Mouse (Mus musculus) liver, postnatal 0 days (tissue): ENCODE measurements around the gene Cyp2c70. TPM values are rescaled to one million over a fixed set of nuclear protein-coding genes. Genes with fewer than 3 reads are reported as not detected.
A peak's percentile ranks its signal among the peaks of the same experiment; 100 is the strongest.

Experiments used
- ATAC-seq: fragments of 200-750 bp; cut with Nextera tagmentation; 2 replicates; pipeline ENCODE4 v1.8.0; 2017; ENCODE audit warnings: mild to moderate bottlenecking, moderate library complexity
- DNase-seq: peaks from one replicate; pipeline ENCODE4 v3.0.0-alpha.2; 2016
- H3K27ac ChIP-seq: fragments of 300-500 bp; sonication (generic); 2 replicates; pipeline ENCODE4 v1.5.1; 2014; ENCODE audit warnings: antibody characterized with exemption, moderate library complexity, mild to moderate bottlenecking, low read depth
- H3K27me3 ChIP-seq: fragments of 300-500 bp; sonication (generic); 2 replicates; pipeline ENCODE4 v1.6.1; 2014; ENCODE audit warnings: low read length, control low read depth, mixed read lengths; ENCODE audit not compliant: insufficient read depth
- H3K36me3 ChIP-seq: fragments of 300-500 bp; sonication (generic); replicated peaks from 2 replicates; pipeline ENCODE4 v1.6.1; 2014; ENCODE audit warnings: mild to moderate bottlenecking, control low read depth, low read length, moderate library complexity, mixed read lengths; ENCODE audit not compliant: insufficient read depth
- H3K4me1 ChIP-seq: fragments of 300-500 bp; sonication (generic); 2 replicates; pipeline ENCODE4 v1.6.1; 2014; ENCODE audit warnings: antibody characterized with exemption, mild to moderate bottlenecking, control low read depth; ENCODE audit not compliant: insufficient read depth
- H3K4me2 ChIP-seq: fragments of 300-500 bp; sonication (generic); 2 replicates; pipeline ENCODE4 v1.6.1; 2014; ENCODE audit warnings: low read depth, mild to moderate bottlenecking, low read length, moderate library complexity, mixed read lengths
- H3K4me3 ChIP-seq: fragments of 300-500 bp; sonication (generic); 2 replicates; pipeline ENCODE4 v1.5.1; 2014; ENCODE audit warnings: low read depth, low read length
- H3K9ac ChIP-seq: fragments of 300-500 bp; sonication (generic); replicated peaks from 2 replicates; pipeline ENCODE4 v1.6.1; 2014; ENCODE audit warnings: mild to moderate bottlenecking, moderate library complexity
- H3K9me3 ChIP-seq: fragments of 300-500 bp; sonication (generic); 2 replicates; pipeline ENCODE4 v1.6.1; 2016; ENCODE audit warnings: mild to moderate bottlenecking, control low read depth, low read length, mixed read lengths
- CTCF ChIP-seq: sonication (generic); IDR thresholded peaks from 2 replicates; pipeline ENCODE4 v1.5.1; 2016; ENCODE audit warnings: antibody characterized with exemption, low read depth
- EP300 ChIP-seq: IDR thresholded peaks from 2 replicates; pipeline ENCODE4 v1.6.1; 2016; ENCODE audit warnings: antibody characterized with exemption, low read depth, mild to moderate bottlenecking
- WGBS: fragments of 180-500 bp; shearing (Covaris S2); extraction: QIAGEN DNeasy Blood & Tissue Kit; methylation state at CpG from one replicate; pipeline ENCODE4 v1.1.7; 2014; ENCODE audit not compliant: insufficient replicate concordance; 5-methylcytosine and 5-hydroxymethylcytosine counted together
- polyA plus RNA-seq: library from polyadenylated mRNA; unstranded; fragments of >200 nt; fragmentation: Nextera tagmentation; extraction: Ambion mirVana; gene quantifications from 2 replicates; pipeline ENCODE4 v1.2.1, GENCODE M21; 2015

Gene Cyp2c70
- 49.8 and 59.6 TPM in 2 replicates for polyA plus RNA-seq

GRCm38 (mm10) chr19:40187160-40187559 lies at the start of gene Cyp2c70:
Gene Cyp2c70 (minus strand): TSS chr19:40187333.
- ATAC-seq (peak; percentile 71), DNase-seq (no peak)
- Histone ChIP-seq H3K9ac (0 out of 2 replicates have a peak within 1 kb of the TSS, but pooled peaks have one; percentile 11), H3K9me3 (no peaks in the 10 kb centered on the region), H3K4me2 (peak within 1 kb of the TSS; percentile 62), H3K36me3 (no peaks in the 10 kb centered on the region), H3K27ac (peak within 1 kb of the TSS; percentile 58), H3K27me3 (no peaks in the 10 kb centered on the region), H3K4me1 (0 out of 2 replicates have a peak, but pooled peaks cover 2% of the 10 kb centered on the region), H3K4me3 (peak within 1 kb of the TSS; percentile 35)
- 44% methylated on average over 5 of the region's 5 CpGs for WGBS
- peak; percentile 39; the same call in 1 of the 2 replicates for TF ChIP-seq EP300
- TF ChIP-seq CTCF, result no peak

- 75% methylated on average over 2 of the region's 2 CpGs for WGBS
- Histone ChIP-seq H3K27me3 (no peaks in the 10 kb centered on the region), H3K36me3 (peaks cover 12% of the 10 kb centered on the region; the same call in 1 of the 2 replicates), H3K4me2 (no peak overlapping the region), H3K9me3 (no peaks in the 10 kb centered on the region), H3K4me3 (no peak overlapping the region), H3K27ac (peak overlapping the region; percentile 44; the same call in 1 of the 2 replicates), H3K4me1 (peaks cover 5% of the 10 kb centered on the region; the same call in 1 of the 2 replicates), H3K9ac (no peak overlapping the region)
- ATAC-seq (peak; percentile 49), DNase-seq (no peak)
- TF ChIP-seq EP300, result no peak
- no peak for TF ChIP-seq CTCF
Measured at GRCm38 (mm10) chr19:40232560-40232959, 45.4 kb upstream of the Cyp2c70 start.

DNA sequence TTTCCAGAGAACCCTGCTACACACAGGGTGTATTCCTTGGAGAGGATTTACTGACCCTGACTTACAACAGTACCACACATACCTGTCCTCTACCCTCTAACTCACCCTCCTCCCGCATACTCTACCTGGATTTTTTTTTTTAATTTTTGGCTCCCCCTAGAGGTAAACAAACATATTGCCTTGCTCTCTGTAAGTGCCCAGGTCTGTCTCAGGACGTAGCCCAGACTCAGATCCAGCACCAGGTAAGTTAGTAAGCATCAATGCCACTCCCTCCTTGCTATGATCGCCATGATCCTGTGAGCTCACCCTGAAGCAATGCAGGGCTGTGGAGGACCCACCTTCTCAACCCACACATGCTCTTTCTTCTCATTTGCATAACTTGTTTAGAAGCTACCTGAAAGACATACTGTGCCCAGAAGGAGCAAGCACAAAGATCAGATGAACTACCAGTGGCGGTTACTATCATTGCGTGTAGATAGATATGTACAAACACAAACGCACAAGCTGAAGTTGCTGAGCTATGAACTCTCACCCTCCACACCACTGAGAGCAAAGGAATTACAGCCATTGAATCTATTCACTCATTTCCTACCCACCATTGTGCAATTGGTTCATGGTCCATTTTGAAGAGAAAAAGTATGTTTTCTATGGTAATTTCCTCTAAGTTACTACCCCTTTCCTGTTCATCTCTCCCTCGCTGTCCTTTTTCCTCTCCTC lies 44.9 kb upstream of the Cyp2c70 start:
- DNase-seq (no peak), ATAC-seq (peak; percentile 69)
- H3K27ac ChIP-seq, result peak overlapping the region; percentile 44; the same call in 1 of the 2 replicates
- H3K9ac ChIP-seq, result no peak overlapping the region
- no peak overlapping the region for H3K4me2 ChIP-seq
- TF ChIP-seq CTCF (peak; percentile 57), EP300 (no peak)
- WGBS, result 59% methylated on average over 7 of the region's 7 CpGs
- H3K27me3 ChIP-seq, result no peaks in the 10 kb centered on the region
- no peaks in the 10 kb centered on the region for H3K9me3 ChIP-seq
- peaks cover 12% of the 10 kb centered on the region; the same call in 1 of the 2 replicates for H3K36me3 ChIP-seq
- H3K4me3 ChIP-seq, result no peak overlapping the region
- peaks cover 5% of the 10 kb centered on the region; the same call in 1 of the 2 replicates for H3K4me1 ChIP-seq

DNA sequence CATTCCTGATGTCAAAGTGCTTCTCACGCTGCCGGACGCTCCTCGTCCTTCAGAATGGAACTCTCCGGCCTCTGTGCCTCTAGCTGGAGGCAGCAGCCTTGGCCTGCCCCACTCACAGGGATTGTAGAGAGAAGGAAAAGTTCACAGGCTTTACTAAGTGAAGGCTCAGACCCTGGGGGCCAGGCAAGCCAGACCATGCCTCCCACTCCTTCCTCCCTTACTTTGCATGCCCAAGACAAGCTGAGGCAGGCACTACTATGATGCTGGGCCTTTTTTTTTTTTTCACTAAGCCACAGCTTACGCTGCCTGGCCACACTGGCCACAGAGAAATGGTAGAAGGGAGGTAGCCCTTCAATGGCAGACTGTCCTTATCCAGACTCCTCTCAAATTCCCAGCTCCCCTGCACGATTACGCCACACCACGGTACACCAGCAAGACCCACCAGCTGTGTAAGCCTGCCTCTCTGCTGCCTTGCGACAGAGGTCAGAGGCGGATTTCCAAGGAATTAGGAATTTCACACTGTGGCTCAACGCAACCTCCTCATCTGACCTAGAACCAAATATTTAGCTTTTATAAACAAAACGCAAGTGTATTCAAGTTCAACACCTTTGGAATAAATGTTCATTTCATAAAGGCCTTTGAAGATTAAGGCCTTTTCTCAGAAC lies 44.1 kb upstream of the Cyp2c70 start:
- DNase-seq, result no peak
- 78% methylated on average over 13 of the region's 13 CpGs for WGBS

GRCm38 (mm10) chr19:40226516-40227151 lies 39.5 kb upstream of the Cyp2c70 start:
- DNase-seq (peak; percentile 50), ATAC-seq (peak; percentile 78)
- no peaks in the 10 kb centered on the region for H3K9me3 ChIP-seq
- H3K4me2 ChIP-seq, result peak overlapping the region; percentile 46; the same call in 1 of the 2 replicates
- 67% methylated on average over 12 of the region's 12 CpGs for WGBS
- peak overlapping the region; percentile 62 for H3K27ac ChIP-seq
- H3K27me3 ChIP-seq, result no peaks in the 10 kb centered on the region
- no peak overlapping the region for H3K9ac ChIP-seq
- H3K36me3 ChIP-seq, result peaks cover 9% of the 10 kb centered on the region; the same call in 1 of the 2 replicates
- H3K4me1 ChIP-seq, result no peaks in the 10 kb centered on the region; the same call in 1 of the 2 replicates
- no peak overlapping the region for H3K4me3 ChIP-seq
- TF ChIP-seq EP300 (no peak), CTCF (no peak)

More for the DNA sequence above, 44.1 kb upstream of the Cyp2c70 start:
- Histone ChIP-seq H3K4me3 (no peak overlapping the region), H3K27me3 (no peaks in the 10 kb centered on the region), H3K9me3 (no peaks in the 10 kb centered on the region), H3K9ac (no peak overlapping the region), H3K36me3 (peaks cover 9% of the 10 kb centered on the region; the same call in 1 of the 2 replicates), H3K4me2 (no peak overlapping the region), H3K27ac (no peak overlapping the region), H3K4me1 (peaks cover 5% of the 10 kb centered on the region; the same call in 1 of the 2 replicates)
- ATAC-seq, result no peak
- TF ChIP-seq EP300, result no peak
- no peak for TF ChIP-seq CTCF
